Mouse (Mus musculus) limb, embryonic 14.5 days (tissue): ENCODE results near the gene Vmn1r68. TPM values are rescaled to one million over a fixed set of nuclear protein-coding genes. Genes with fewer than 3 reads are reported as not detected.

Experiments
- ATAC-seq: fragments of 200-750 bp; cut with Nextera tagmentation; 2 replicates; pipeline ENCODE4 v1.8.0; 2017; ENCODE audit warnings: low read depth, moderate number of reproducible peaks, moderate TSS enrichment; ENCODE audit not compliant: low FRiP score
- DNase-seq: peaks from one replicate; pipeline ENCODE4 v3.0.0-alpha.2; 2015; ENCODE audit warnings: low spot score
- H3K27ac ChIP-seq: fragments of 300-500 bp; sonication (generic); replicated peaks from 2 replicates; pipeline ENCODE4 v1.5.1; 2014; ENCODE audit warnings: low read depth, mild to moderate bottlenecking, low read length, moderate library complexity, mixed read lengths
- H3K27me3 ChIP-seq: fragments of 300-500 bp; sonication (generic); 2 replicates; pipeline ENCODE4 v1.6.1; 2014; ENCODE audit warnings: low read length, mixed read lengths; ENCODE audit not compliant: control insufficient read depth, insufficient read depth
- H3K36me3 ChIP-seq: fragments of 300-500 bp; sonication (generic); 2 replicates; pipeline ENCODE4 v1.6.1; 2014; ENCODE audit warnings: mild to moderate bottlenecking, low read length, moderate library complexity, mixed read lengths; ENCODE audit not compliant: control insufficient read depth, insufficient read depth
- H3K4me1 ChIP-seq: fragments of 300-500 bp; sonication (generic); 2 replicates; pipeline ENCODE4 v1.6.1; 2014; ENCODE audit warnings: antibody characterized with exemption, low read length, mixed read lengths; ENCODE audit not compliant: control insufficient read depth, insufficient read depth
- H3K4me2 ChIP-seq: fragments of 300-500 bp; sonication (generic); replicated peaks from 2 replicates; pipeline ENCODE4 v1.6.1; 2014; ENCODE audit warnings: low read depth, mild to moderate bottlenecking, low read length, moderate library complexity; ENCODE audit not compliant: severe bottlenecking
- H3K4me3 ChIP-seq: fragments of 300-500 bp; sonication (generic); replicated peaks from 2 replicates; pipeline ENCODE4 v1.5.1; 2014; ENCODE audit warnings: low read length
- H3K9ac ChIP-seq: fragments of 300-500 bp; sonication (generic); 2 replicates; pipeline ENCODE4 v1.6.1; 2014; ENCODE audit warnings: mild to moderate bottlenecking, low read depth, low read length, moderate library complexity; ENCODE audit not compliant: severe bottlenecking
- H3K9me3 ChIP-seq: fragments of 300-500 bp; sonication (generic); 2 replicates; pipeline ENCODE4 v1.6.1; 2016; ENCODE audit warnings: low read length; ENCODE audit not compliant: control insufficient read depth
- POLR2A ChIP-seq: fragments of 200-500 bp; IDR thresholded peaks from 2 replicates; pipeline ENCODE4 v1.8.0; 2012; ENCODE audit warnings: inconsistent platforms, mild to moderate bottlenecking, moderate library complexity, borderline replicate concordance; ENCODE audit not compliant: insufficient read depth, insufficient read length; ENCODE audit errors: extremely low read depth
- WGBS: fragments of 180-500 bp; shearing (Covaris S2); extraction: QIAGEN DNeasy Blood & Tissue Kit; methylation state at CpG from one replicate; pipeline ENCODE4 v1.1.7; 2014; 5-methylcytosine and 5-hydroxymethylcytosine counted together
- polyA plus RNA-seq, 2 experiments: library from polyadenylated mRNA; depleted of rRNA in 1 of 2; stranded (reverse) in 1 of 2; unstranded in 1 of 2; fragments of >200 nt; fragmentation: Nextera tagmentation in 1 of 2; extraction: Ambion mirVana in 1 of 2; gene quantifications; 2 replicates each; pipeline versions ENCODE4 v1.2.1 to v1.2.3; 2012 to 2014

The Vmn1r68 gene
- polyA plus RNA-seq, 2 experiments = not detected

GRCm38 (mm10) chr7:10458166-10458565, 100.1 kb downstream of the Vmn1r68 start:
- 71% methylated on average over 3 of the region's 3 CpGs for WGBS

More at GRCm38 (mm10) chr7:10458166-10458565, 100.1 kb downstream of the Vmn1r68 start:
- Histone ChIP-seq H3K4me3 (no peak overlapping the region), H3K27ac (no peak overlapping the region), H3K27me3 (no peaks in the 10 kb centered on the region), H3K36me3 (no peaks in the 10 kb centered on the region), H3K9ac (no peak overlapping the region), H3K4me2 (no peak overlapping the region), H3K9me3 (no peaks in the 10 kb centered on the region), H3K4me1 (no peaks in the 10 kb centered on the region)
- TF ChIP-seq POLR2A = no peak
- DNase-seq (no peak), ATAC-seq (no peak)

Other genes starting within 250 kb of the Vmn1r68 start
- gene Vmn1r67, start 115.2 kb downstream of the Vmn1r68 start, polyA plus RNA-seq (2012; rRNA removed) = not detected in 2 replicates
- not detected in 2 replicates for gene Vmn1r67, start 115.2 kb downstream of the Vmn1r68 start, polyA plus RNA-seq (2014; fragmentation: Nextera tagmentation; extraction: Ambion mirVana)
- gene Zik1, start 63.1 kb downstream of the Vmn1r68 start, polyA plus RNA-seq (2012; rRNA removed) = 7.8 and 8.6 TPM in 2 replicates
- 12.8 and 16.7 TPM in 2 replicates for gene Zik1, start 63.1 kb downstream of the Vmn1r68 start, polyA plus RNA-seq (2014; fragmentation: Nextera tagmentation; extraction: Ambion mirVana)
- not detected in 2 replicates for gene Vmn1r69, start 55.2 kb upstream of the Vmn1r68 start, polyA plus RNA-seq (2012; rRNA removed)
- gene Vmn1r69, start 55.2 kb upstream of the Vmn1r68 start, polyA plus RNA-seq (2014; fragmentation: Nextera tagmentation; extraction: Ambion mirVana) = not detected in 2 replicates
- gene Vmn1r70, start 73.0 kb upstream of the Vmn1r68 start, polyA plus RNA-seq (2012; rRNA removed) = not detected in 2 replicates
- gene Vmn1r70, start 73.0 kb upstream of the Vmn1r68 start, polyA plus RNA-seq (2014; fragmentation: Nextera tagmentation; extraction: Ambion mirVana) = not detected in 2 replicates
- not detected in 2 replicates for gene Nlrp4b, start 129.3 kb upstream of the Vmn1r68 start, polyA plus RNA-seq (2012; rRNA removed)
- gene Nlrp4b, start 129.3 kb upstream of the Vmn1r68 start, polyA plus RNA-seq (2014; fragmentation: Nextera tagmentation; extraction: Ambion mirVana) = not detected in 2 replicates
- gene Vmn1r71, start 195.9 kb upstream of the Vmn1r68 start, polyA plus RNA-seq (2012; rRNA removed) = not detected in 2 replicates
- gene Vmn1r71, start 195.9 kb upstream of the Vmn1r68 start, polyA plus RNA-seq (2014; fragmentation: Nextera tagmentation; extraction: Ambion mirVana) = not detected in 2 replicates